Mouse (Mus musculus) thymus, adult 2 months (tissue): ENCODE data around the gene Fbxo45.

Experiments used
- CTCF ChIP-seq: fragments of 200-500 bp; IDR thresholded peaks from 2 replicates; pipeline ENCODE4 v1.5.1; 2012; ENCODE audit warnings: mild to moderate bottlenecking, control low read depth, low read length, moderate library complexity, borderline replicate concordance; ENCODE audit not compliant: control insufficient read depth, poor library complexity, insufficient read depth; ENCODE audit errors: extremely low read depth
- POLR2A ChIP-seq: fragments of 200-500 bp; IDR thresholded peaks from 2 replicates; pipeline ENCODE4 v1.6.1; 2012; ENCODE audit warnings: mild to moderate bottlenecking, low read length, control low read depth, moderate library complexity; ENCODE audit not compliant: control insufficient read depth, poor library complexity, insufficient read depth; ENCODE audit errors: extremely low read depth

DNA sequence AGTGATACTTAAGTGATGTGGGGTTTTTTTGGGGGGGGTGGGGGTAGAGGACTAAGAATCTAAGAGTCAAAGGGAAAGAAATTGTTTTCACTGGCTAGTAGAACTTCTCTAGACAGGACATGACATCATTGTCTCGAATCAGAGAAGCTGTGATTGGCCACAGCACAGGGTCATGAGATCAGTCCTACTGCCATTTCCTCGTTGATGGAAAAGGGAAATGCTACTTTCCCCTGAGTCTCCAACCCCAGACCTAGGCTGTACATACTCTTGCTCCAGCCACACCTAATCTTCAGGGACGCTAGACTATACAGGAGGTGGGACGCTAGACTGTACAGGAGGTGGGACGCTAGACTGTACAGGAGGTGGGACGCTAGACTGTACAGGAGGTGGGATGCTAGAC is 28.1 kb upstream of the Fbxo45 start:
- no peak for TF ChIP-seq CTCF
- no peak for TF ChIP-seq POLR2A
